Mouse (Mus musculus) liver, postnatal 0 days (tissue): ENCODE measurements at regions not wholly inside any gene's neighbourhood (a gene's known extent, or its start where the extent isn't known, plus 50 kb on each side); places are given as distances from the start of the nearest gene placed in this dataset.

Experiments
- CTCF ChIP-seq: sonication (generic); IDR thresholded peaks from 2 replicates; pipeline ENCODE4 v1.5.1; 2016; ENCODE audit warnings: antibody characterized with exemption, low read depth
- EP300 ChIP-seq: IDR thresholded peaks from 2 replicates; pipeline ENCODE4 v1.6.1; 2016; ENCODE audit warnings: antibody characterized with exemption, low read depth, mild to moderate bottlenecking

DNA sequence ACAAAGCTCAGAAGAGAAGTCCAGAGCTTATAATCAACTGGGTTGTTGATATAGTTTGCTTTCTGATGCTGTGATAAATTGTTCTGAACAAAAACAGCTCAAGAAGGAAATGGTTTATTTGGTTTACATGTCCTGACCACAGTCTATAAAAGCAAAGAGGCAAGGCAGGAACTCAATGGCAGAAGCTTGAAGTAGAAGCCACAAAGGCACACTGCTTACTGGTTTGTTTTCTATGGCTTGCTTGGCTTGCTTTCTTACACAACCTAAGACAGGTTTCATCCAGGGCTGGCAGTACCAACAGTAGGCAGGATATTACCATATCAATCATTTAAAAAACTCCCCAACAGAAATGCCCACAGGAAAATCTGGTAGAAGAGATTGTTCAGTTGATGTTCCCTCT, 502.7 kb upstream of the Mef2c start:
- TF ChIP-seq CTCF (no peak), EP300 (no peak)
